Mouse (Mus musculus) splenic B cell, adult 2 months (primary cell): ENCODE results near the gene Ngrn.

Experiments
- DNase-seq: peaks from one replicate; pipeline ENCODE4 v3.0.0-alpha.2; 2011; ENCODE audit warnings: low read depth, low spot score
- H3K27me3 ChIP-seq: 2 replicates; pipeline ENCODE4 v1.6.1; 2012; ENCODE audit warnings: mild to moderate bottlenecking, low read length, moderate library complexity, mixed read lengths; ENCODE audit not compliant: control insufficient read depth, poor library complexity, insufficient read depth, severe bottlenecking
- H3K36me3 ChIP-seq: 2 replicates; pipeline ENCODE4 v1.6.1; 2012; ENCODE audit warnings: mild to moderate bottlenecking, low read length, moderate library complexity, mixed read lengths; ENCODE audit not compliant: control insufficient read depth, poor library complexity, insufficient read depth, severe bottlenecking

Gene Ngrn

GRCm38 (mm10) chr7:80244851-80245250 lies 16.2 kb upstream of the Ngrn start:
- no peaks in the 10 kb centered on the region for H3K36me3 ChIP-seq
- H3K27me3 ChIP-seq = no peaks in the 10 kb centered on the region
- no peak for DNase-seq

DNA sequence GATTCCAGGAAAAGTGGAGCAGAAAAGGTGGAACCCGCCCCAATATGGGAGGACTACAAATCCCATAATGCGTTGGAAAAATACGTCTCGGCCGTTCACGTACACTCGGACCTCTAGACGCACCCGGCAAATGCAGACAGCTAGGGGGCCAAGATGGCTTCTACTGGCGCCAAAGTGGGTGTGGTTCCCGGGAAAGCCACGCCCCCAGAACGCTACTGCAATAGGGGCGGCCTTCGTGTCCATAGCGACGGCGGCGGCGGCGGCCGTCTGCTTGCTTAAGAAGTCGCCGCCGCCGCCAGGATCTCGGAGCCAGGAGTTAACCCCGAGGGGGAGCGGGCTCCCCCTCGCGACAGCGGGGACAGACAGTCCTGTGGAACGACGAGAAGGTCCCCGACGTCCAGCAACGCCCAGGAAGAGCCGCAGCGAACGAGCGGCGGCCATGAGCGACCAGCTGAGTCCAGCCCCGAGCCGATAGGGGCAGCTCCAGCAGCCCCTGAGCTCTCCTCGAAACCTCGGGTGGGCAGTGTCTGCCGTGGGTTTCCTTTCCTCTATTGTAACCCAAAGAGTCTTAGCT lies 14.8 kb upstream of the Ngrn start, which contains the start of gene Ttll13:
Gene Ttll13, plus strand, starts transcription at position 229 of the 574 bp plus-strand sequence.
- no peaks in the 10 kb centered on the region for H3K36me3 ChIP-seq
- DNase-seq = peak; percentile 97
- H3K27me3 ChIP-seq = no peaks in the 10 kb centered on the region

- DNase-seq = no peak
- Histone ChIP-seq H3K27me3 (no peaks in the 10 kb centered on the region), H3K36me3 (no peaks in the 10 kb centered on the region)
These were observed 14.2 kb upstream of the Ngrn start for GRCm38 (mm10) chr7:80246859-80247258.

DNA sequence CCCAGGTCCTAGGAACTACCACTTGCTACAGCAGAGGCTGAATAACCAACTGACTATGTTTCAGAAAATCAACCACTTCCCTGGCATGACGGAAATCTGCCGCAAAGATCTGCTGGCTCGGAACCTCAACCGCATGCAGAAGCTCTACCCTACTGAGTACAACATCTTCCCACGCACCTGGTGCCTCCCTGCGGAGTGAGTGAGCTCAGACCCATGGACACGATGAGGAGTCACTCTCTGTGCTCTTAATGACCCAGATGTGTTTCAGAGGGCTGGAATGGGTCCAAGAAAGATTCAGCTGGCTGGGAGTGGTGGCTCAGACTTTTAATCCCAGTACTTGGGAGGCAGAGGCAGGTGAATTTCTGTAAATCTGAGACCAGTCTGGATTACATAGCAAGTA lies 8.6 kb upstream of the Ngrn start:
- H3K27me3 ChIP-seq = no peaks in the 10 kb centered on the region
- H3K36me3 ChIP-seq = no peaks in the 10 kb centered on the region
- no peak for DNase-seq

DNA sequence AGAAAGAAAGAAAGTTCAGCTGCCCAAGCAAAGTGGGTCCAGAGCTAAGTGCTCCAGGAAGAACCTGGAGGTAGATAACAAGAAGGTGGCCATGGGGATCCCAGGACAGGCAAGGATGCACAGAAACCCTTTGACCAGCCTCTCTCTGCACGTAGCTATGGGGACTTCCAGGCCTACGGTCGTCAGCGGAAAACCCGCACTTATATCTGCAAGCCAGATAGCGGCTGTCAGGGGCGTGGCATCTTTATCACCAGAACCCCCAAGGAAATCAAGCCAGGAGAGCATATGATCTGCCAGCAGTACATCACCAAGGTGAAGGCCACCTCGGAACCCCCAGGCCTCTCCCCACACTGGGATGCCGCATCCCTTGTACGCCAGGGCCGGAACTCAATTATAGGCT lies 8.1 kb upstream of the Ngrn start:
- DNase-seq = no peak

GRCm38 (mm10) chr7:80255981-80256380 lies 5.0 kb upstream of the Ngrn start:
- DNase-seq = peak; percentile 51
- Histone ChIP-seq H3K36me3 (no peaks in the 10 kb centered on the region), H3K27me3 (no peaks in the 10 kb centered on the region)

More for the DNA sequence above, 8.1 kb upstream of the Ngrn start:
- H3K27me3 ChIP-seq = no peaks in the 10 kb centered on the region
- H3K36me3 ChIP-seq = no peaks in the 10 kb centered on the region

GRCm38 (mm10) chr7:80257706-80258105 lies 3.3 kb upstream of the Ngrn start:
- H3K36me3 ChIP-seq = no peaks in the 10 kb centered on the region
- no peaks in the 10 kb centered on the region for H3K27me3 ChIP-seq
- DNase-seq = no peak

GRCm38 (mm10) chr7:80261372-80261990 lies 466 bp downstream of the Ngrn start:
- H3K27me3 ChIP-seq = no peaks in the 10 kb centered on the region
- peaks cover 10% of the 10 kb centered on the region for H3K36me3 ChIP-seq
- DNase-seq = peak; percentile 50

GRCm38 (mm10) chr7:80264606-80265005 lies 3.6 kb downstream of the Ngrn start:
- DNase-seq = no peak
- Histone ChIP-seq H3K27me3 (no peaks in the 10 kb centered on the region), H3K36me3 (peaks cover 11% of the 10 kb centered on the region)

DNA sequence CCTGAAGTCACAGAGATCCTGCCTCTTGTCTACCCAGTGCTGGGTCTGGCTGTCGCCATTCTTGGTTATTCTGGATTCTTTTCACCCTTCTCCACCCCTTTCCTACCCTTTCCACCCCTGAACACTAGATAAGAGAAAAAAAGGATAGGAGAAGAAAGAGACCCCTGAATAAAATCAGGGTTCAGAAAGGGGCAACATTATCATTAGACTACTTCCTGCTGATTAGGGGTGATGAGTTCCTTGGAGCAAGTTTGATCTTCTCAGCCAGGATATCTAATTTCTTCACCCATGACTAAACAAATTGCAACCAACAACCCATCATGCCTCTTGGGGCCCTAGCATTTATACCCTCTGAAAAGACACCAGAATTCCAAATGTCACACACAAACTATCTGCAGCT lies 6.7 kb downstream of the Ngrn start:
- no peak for DNase-seq
- no peaks in the 10 kb centered on the region for H3K27me3 ChIP-seq

DNA sequence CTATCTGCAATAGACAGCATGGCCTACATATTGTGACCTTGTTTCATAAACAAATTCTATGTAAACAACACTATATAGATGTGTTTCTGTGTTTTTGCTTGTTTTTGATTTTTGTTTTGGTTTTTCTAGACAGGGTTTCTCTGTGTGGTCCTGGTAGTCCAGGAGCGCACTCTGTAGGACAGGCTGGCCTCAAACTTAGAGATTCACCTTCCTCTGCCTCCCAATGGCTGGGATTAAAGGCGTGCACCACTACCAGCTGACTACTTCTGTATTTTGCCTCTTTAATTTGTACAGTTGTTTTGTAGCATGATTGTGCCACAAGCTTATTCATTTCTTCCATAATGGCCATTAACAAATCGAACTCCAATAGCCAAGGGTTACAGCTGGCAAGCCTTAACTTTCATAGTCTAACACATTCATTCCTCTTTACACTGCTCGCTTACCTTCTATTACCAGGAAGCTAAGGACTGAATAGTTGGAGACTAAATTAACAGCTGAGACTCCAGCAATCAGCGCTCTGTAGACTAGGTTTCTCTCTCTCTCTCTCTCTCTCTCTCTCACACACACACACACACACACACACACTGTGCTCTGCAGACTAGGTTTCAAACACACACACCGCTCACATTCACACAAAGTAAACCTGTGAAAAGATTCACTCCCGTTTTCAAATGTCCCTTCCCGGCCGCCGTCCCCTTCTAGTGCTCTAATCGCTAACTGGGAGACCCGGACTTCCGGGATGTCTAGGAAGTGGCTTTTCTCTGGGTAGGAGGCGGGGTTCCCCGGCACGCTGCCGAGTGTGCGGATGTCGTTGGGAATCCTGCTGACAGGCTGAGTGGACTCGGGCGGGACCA lies 8.1 kb downstream of the Ngrn start, which contains the start of gene Vps33b:
Gene Vps33b, plus strand, starts transcription at position 753 of the 854 bp plus-strand sequence.
- peak; percentile 92 for DNase-seq
- peaks cover 12% of the 10 kb centered on the region for H3K36me3 ChIP-seq
- no peaks in the 10 kb centered on the region for H3K27me3 ChIP-seq

More for the DNA sequence above, 6.7 kb downstream of the Ngrn start:
- peaks cover 12% of the 10 kb centered on the region for H3K36me3 ChIP-seq

DNA sequence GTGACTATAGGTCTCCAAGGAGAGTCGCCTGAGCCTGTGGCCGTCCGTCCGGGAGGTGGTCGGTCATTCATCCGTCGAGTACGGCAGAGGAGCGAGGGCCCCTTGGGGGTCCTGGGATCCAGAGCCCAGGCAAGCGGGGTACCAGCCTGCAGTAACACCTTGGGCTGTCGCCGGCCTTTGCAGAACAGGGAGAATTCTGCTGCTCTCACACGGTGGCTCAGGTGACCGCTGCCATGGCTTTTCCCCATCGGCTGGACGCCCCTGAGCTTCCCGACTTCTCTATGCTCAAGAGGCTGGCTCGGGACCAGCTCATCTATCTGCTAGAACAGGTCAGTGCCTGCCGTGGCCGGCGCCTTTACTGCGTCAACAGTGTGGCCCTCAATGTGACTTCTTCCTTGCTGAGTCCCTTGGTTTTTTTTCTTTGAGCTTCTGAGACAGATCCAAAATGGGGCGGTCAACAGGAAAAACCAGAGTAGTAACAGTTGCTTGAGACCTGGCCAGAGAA lies 8.8 kb downstream of the Ngrn start:
- H3K27me3 ChIP-seq = no peaks in the 10 kb centered on the region
- peaks cover 7% of the 10 kb centered on the region for H3K36me3 ChIP-seq
- DNase-seq = no peak

DNA sequence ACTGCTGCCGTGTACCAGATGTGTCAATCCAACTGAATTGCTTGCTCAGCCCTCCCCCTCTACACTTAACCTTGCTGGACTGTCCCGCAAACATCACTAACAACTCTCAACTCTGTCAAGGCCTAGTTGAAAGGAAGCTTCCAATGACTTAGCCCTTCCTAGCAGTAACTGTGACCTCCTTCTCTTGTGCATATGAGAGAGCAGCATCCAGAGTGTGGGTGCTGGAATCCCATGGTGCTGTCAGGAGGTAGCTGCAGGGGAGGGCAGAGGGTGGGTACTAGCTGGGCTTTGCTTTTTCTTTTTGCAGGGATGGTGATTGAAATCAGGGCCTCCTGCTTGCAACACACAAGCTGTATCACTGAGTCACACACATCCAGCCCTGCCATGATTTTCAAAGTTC lies 12.4 kb downstream of the Ngrn start:
- Histone ChIP-seq H3K36me3 (peaks cover 15% of the 10 kb centered on the region; the same call in 1 of the 2 replicates), H3K27me3 (no peaks in the 10 kb centered on the region)
- no peak for DNase-seq

- no peaks in the 10 kb centered on the region for H3K27me3 ChIP-seq
- DNase-seq = no peak
- H3K36me3 ChIP-seq = peaks cover 19% of the 10 kb centered on the region
These were observed 15.4 kb downstream of the Ngrn start for GRCm38 (mm10) chr7:80276374-80276773.

- Histone ChIP-seq H3K36me3 (peaks cover 25% of the 10 kb centered on the region), H3K27me3 (no peaks in the 10 kb centered on the region)
- DNase-seq = no peak
These were observed 19.0 kb downstream of the Ngrn start for GRCm38 (mm10) chr7:80280032-80280431.
